Mouse (Mus musculus) A20 (cell line): ENCODE results near the gene Ttc9c.

Source experiments
- DNase-seq: peaks from one replicate; pipeline ENCODE4 v3.0.0-alpha.2; 2011; ENCODE audit warnings: low read depth, low spot score

Gene Ttc9c

GRCm38 (mm10) chr19:8818801-8819595, at the start of gene Ttc9c:
TSS of gene Ttc9c (minus strand) at chr19:8819333.
- DNase-seq, result peak; percentile 98

- peak; percentile 34 for DNase-seq
These were observed 45.1 kb upstream of the Ttc9c start for GRCm38 (mm10) chr19:8864265-8864664.

GRCm38 (mm10) chr19:8859018-8859417, 39.9 kb upstream of the Ttc9c start:
- DNase-seq, result peak; percentile 63

- DNase-seq, result peak; percentile 42
These were observed 38.6 kb upstream of the Ttc9c start for GRCm38 (mm10) chr19:8857689-8858088.

GRCm38 (mm10) chr19:8853117-8853516, 34.0 kb upstream of the Ttc9c start:
- DNase-seq, result no peak

GRCm38 (mm10) chr19:8852236-8852928, 33.2 kb upstream of the Ttc9c start:
- no peak for DNase-seq

DNA sequence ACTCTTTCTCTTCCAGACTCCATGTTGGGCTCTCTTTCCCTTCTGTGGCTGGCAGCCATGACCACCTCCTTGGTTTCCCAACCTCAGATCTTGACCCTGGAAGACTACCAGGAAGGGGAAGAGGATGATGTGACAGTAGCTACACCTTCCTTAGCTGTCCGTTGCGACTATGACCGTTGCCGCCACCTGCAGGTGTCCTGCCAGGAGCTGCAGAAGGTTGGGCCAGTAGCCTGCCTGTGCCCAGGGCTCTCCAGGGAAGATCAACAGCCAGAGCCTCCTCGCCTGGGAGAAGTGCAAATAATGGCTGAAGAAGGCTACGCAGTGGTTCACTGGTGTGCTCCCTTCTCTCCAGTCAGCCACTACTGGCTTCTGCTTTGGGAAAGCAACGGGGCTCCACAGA, 32.5 kb upstream of the Ttc9c start:
- no peak for DNase-seq

DNA sequence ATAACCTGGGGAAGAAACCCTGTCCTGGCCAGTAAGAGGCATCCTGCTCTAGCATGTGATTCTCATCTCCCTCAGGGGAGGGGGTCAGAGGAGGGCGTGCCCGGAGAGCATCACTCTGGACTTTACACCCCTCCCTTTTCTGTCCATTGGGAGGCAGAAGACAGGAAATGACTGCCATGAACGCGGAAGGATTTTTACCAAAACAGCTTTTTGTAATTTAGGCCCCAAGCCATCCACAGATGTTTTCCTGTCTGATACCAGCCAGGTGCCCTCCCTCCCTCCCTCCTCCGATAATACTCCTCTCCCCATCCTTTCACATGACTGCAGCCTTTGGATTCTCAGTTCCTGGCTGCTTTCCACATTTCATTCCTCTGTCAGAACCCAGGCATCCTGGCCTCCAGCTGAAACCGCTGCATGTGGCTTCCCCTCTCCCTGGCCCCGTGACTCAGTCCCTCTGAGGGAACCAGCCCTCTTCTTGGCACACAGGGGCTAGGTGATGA, 31.3 kb upstream of the Ttc9c start, which contains the start of gene Lrrn4cl:
TSS of gene Lrrn4cl (plus strand) at position 367 of the 500 bp plus-strand sequence.
- DNase-seq, result no peak

- no peak for DNase-seq
These were observed 29.2 kb upstream of the Ttc9c start for GRCm38 (mm10) chr19:8848356-8848755.

DNA sequence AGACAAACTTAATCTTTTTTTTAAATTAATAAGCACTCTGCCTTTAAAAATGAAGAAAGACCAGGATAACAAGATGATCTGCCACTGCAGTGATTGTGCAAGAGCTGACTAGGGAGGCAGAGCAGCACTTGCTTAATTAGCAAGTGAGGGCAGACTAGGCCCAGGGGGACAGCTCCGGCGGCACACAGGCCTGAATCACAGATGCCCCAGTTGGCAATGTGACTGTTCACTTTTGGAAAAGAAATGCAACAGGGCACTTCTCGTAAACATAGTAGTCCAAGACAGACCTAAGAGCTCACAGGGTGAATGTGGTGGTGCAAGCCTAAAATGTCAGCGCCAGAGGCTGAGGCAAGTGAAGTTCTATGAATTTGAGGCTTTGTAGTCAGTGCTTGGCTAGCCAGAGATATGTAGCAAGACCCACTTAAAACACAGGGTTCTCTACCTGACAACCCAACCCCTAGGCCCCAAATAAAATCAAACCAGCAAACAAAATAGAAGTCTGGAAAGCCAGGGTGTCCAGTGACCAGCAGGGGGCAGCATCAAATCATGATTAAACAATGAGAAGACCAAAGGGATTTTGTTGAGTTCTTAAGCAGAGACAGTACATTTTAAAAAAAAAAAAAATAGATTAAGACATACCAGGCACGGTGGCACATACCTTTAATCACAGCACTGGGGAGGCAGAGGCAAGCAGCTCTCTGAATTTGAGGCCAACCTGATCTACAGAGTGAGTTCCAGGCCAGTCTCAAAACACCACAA, 25.4 kb upstream of the Ttc9c start:
- DNase-seq, result peak; percentile 79

DNA sequence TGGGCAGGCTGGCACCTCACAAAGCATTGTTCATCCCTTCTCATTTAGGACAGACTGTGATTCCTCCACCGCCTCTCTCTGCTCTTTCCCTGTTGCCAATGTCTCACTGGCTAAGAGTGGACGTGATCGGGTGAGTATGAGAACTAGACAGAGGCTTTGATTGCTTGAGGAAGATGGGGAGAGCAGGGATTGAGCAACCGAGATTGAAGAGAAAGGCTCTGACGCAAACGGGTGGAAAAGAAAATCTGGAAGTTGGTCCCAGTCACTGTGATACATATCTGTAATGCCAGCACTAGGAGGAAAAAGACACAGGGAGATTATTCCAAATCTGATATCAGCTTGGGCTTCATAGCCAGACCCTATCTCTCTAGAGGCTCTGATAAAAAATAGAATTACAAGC, 23.8 kb upstream of the Ttc9c start:
- no peak for DNase-seq

GRCm38 (mm10) chr19:8841012-8841411, 21.9 kb upstream of the Ttc9c start:
- no peak for DNase-seq

DNA sequence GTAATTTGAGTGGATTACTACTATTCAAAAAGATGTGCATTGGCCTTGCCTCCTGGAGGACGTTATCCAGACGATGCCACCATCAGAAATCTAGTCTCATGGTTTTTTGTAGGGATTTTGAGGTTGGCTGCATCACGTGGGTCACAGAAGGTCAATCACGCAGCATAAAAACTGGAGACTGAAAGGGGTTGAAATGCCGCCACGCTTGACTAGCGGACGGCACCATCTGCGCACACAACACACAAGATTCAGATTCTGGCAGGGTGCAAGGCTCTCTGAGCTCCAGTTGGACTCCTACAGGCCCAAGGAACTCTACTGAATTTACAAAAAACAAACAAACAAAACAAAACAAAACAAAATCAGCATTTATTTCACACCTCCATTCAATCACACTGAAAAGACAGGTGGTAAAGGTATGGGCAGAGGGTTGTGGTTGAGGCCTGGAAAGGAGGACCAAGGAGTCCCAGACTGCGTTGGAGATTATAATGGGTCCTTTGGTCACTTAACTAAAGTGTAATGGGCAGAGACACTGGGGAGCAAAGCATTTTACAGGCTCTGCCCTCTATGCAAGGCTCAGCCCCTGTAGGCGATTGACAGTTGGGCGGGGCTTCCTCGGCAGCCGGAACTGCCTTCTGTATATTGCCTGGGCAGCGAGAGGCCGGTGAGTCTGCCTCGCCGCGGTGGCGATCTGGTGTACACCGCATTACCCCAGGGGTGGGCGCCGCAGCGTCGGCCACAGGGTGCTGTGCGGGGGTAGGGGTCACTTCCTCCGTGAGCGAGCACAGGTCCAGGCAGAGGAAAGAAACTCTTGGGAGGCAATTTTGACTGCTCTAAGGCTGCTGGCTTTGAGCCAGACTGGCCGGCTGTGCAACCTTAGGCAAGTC, 21.0 kb upstream of the Ttc9c start:
- peak; percentile 89 for DNase-seq

DNA sequence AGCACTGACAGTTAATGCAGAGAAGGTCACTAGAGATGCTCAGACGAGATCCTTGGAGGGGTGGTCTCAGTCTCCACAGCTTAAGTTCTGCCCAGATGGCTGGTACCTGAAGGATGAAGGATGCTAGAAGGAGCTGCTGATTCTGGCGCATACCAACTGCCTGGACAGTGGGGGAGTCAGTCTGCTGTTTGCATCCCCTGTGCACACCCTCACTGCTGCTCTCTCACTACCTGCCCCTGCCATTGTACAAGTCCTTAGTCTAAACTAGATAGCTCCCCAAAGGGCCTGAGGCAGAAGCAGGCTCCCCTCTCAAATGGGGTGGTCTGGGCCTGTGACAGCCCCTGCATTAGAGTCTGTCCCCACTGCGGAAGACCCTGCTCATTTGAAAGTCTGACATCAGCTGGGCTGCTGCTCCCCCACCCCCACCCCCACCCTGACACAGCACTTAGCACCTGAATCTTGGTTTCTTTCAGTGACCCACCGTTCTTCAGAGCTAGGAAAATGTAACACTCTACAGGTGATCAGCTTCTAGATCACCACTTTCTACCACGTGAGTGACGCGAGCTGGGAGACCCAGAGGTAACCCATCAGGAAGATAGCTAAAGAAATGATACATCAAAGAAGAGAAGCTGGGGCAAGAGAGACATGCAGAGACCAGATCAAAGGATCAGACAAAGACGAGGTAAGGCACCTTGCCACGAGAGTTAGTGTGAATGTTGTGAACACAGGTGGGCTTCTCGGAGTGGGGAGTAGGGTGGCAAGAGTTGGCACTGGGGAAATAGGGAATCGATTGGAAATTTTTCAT, 20.2 kb upstream of the Ttc9c start, which contains the start of gene Gng3:
TSS of gene Gng3 (minus strand) at position 92 of the 805 bp plus-strand sequence.
- DNase-seq, result peak; percentile 93

DNA sequence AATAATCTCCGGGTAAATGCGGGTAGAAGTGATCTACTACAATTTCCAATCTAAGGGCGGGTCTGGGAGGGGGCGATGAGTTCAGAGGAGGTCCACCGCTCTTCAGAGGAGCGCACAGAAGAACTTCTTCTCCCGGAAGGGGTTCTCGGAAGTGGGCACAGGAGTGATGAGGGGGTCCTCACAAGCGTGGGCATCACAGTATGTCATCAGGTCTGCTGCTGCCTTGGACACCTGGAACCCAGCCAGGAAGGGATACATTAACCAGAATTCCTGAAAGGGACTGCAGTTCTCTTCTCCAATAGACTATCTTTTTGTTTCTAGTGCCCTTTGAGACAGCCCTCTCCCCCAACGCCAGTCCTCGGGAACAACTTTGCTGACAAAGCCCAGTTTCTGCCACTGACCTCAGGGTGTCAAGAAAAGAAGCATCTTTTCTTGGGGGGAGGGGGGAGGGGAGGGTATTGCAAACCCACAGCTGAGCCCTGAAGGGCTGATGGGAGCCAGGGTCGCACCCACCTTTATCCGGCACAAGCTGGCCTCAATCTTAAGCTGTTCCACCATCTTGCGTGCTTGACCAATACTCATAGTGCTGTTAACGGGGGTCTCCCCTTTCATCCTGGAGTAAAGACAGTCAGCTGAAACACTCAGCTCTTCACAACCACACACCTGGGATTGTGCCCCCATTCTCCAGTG, 19.1 kb upstream of the Ttc9c start:
- DNase-seq, result peak; percentile 71

- DNase-seq, result peak; percentile 92
These were observed 18.2 kb upstream of the Ttc9c start, which contains the start of gene Bscl2 for GRCm38 (mm10) chr19:8837251-8837791. TSS of gene Bscl2 (plus strand) at chr19:8837467.

GRCm38 (mm10) chr19:8836327-8836726, 17.2 kb upstream of the Ttc9c start:
- peak; percentile 19 for DNase-seq

DNA sequence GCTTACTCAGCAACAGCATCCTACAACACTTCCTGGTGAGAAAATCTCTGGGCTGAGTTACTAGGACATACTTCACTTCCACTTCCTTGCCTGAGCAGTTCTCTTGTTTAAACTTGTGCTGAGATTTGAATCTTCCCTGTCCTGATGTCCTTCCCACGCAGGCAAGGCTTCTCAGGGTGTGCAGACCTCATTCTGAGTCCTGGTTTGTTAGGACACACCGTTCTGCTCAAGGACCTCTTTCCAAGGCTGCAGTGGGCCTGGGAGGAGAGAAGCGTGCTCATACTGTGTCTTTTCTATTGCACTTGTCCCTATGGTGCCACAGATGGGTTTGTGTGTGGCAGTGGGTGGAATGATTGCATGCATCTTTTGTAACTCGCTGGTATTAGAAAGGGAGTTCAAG, 13.8 kb upstream of the Ttc9c start:
- no peak for DNase-seq

- DNase-seq, result no peak
These were observed 12.1 kb upstream of the Ttc9c start for GRCm38 (mm10) chr19:8831262-8831661.
